Mouse (Mus musculus) CD8-positive naive resting alpha-beta T cell, adult 57 days (primary cell): ENCODE data around the gene Arhgap6. TPM values are rescaled to one million over a fixed set of nuclear protein-coding genes. Genes with fewer than 3 reads are reported as not detected.

Experiments
- total RNA-seq: library from RNA; stranded (reverse); gene quantifications from one replicate; pipeline ENCODE4 v1.2.4, GENCODE M21; 2023

Gene Arhgap6
- total RNA-seq: 1.1 TPM

GRCm38 (mm10) chrX:168794974-168795858, at the start of gene Arhgap6:
Gene Arhgap6 (plus strand): TSS chrX:168795099.

GRCm38 (mm10) chrX:169187100-169187499, 392.2 kb downstream of the Arhgap6 start, which contains the start of gene Amelx:
Gene Amelx (minus strand): TSS chrX:169187200.

GRCm38 (mm10) chrX:169319945-169320667, 525.2 kb downstream of the Arhgap6 start, which contains the start of gene Hccs:
Gene Hccs (minus strand): TSS chrX:169320372.

Other genes with a start within 250 kb of the Arhgap6 start
- gene Frmpd4, start 217.9 kb upstream of the Arhgap6 start, total RNA-seq: not detected
- gene Msl3, start 121.2 kb upstream of the Arhgap6 start, total RNA-seq: 30.3 TPM